ENCODE assay signal across 32 mouse cellular contexts in genomic region chr8:71716561-71717053, GRCm38 (mm10). TPM values are rescaled to one million over a fixed set of nuclear protein-coding genes. Genes with fewer than 3 reads are reported as not detected.
A peak's percentile ranks its signal among the peaks of the same experiment; 100 is the strongest.
DNase-seq lines count a peak whose midpoint lies in the region; ATAC-seq and TF ChIP-seq lines count a peak whose summit lies in the region.
"Had no signal": no experiment of that assay in that cellular context is flagged by ENCODE, and none has a peak within 500 bp of the region (broad histone marks: within the 10 kb centered on the region; RNA-seq: fewer than 3 reads in every experiment).

No protein-coding gene starts in this region.

- no peak for DNase-seq in midbrain, embryonic 10.5 days (ENCODE audit: low spot score)
- no peak for DNase-seq in ES-E14 (ENCODE audit: low read depth, low spot score)
- DNase-seq in natural killer cell, adult 2 months (ENCODE audit: low spot score in 2 of 2) = no peak
- DNase-seq in gastrocnemius, adult 8-10 months (ENCODE audit: low spot score in 2 of 2) = no peak
- DNase-seq: adrenal gland, adult 8-10 months; adrenal gland, postnatal 25 days; B cell, adult 2 months; cerebellum, adult 11-12 months; cerebellum, adult 8-10 months; cerebellum, postnatal 36 days; embryo, embryonic 11 days; gastrocnemius, postnatal 10 days; gastrocnemius, postnatal 36 days; heart, postnatal 14 days had no signal

- 0 out of 2 replicates have a peak overlapping the region, but pooled peaks have one; percentile 6 for H3K27ac ChIP-seq in midbrain, embryonic 10.5 days (replicated peaks)
- H3K27ac ChIP-seq in midbrain, embryonic 13.5 days = no peak overlapping the region
- H3K27ac ChIP-seq in ES-E14 (ENCODE audit: insufficient read depth, low read depth, low read length, poor library complexity, severe bottlenecking) = no peak overlapping the region
- H3K27ac ChIP-seq: embryonic facial prominence, embryonic 10.5 days; embryonic facial prominence, embryonic 13.5 days; forebrain, embryonic 12.5 days; forebrain, embryonic 15.5 days; heart, adult 2 months; heart, embryonic 10.5 days; heart, embryonic 13.5 days; hindbrain, embryonic 14.5 days; hindbrain, postnatal 0 days had no signal

- H3K4me3 ChIP-seq in midbrain, embryonic 10.5 days = no peak overlapping the region
- H3K4me3 ChIP-seq in midbrain, embryonic 13.5 days (replicated peaks) = no peak overlapping the region
- H3K4me3 ChIP-seq in E14TG2a.4 (replicated peaks; ENCODE audit: low read length) (peak overlapping the region; percentile 50), ES-E14 (ENCODE audit: insufficient read depth in 1 of 2, low read depth in 1 of 2, low read length in 2 of 2, poor library complexity in 1 of 2, severe bottlenecking in 1 of 2) (no peak overlapping the region)
- H3K4me3 ChIP-seq: embryonic facial prominence, embryonic 10.5 days; embryonic facial prominence, embryonic 13.5 days; erythroblast, embryonic 14.5 days; forebrain, embryonic 12.5 days; forebrain, embryonic 15.5 days; heart, adult 2 months; heart, embryonic 10.5 days; heart, embryonic 13.5 days had no signal

- no peak for TF ChIP-seq CTCF in E14TG2a.4 (conservative IDR thresholded peaks at IDR 0.05; ENCODE audit: low read length)

- no peak for ATAC-seq in midbrain, embryonic 13.5 days
- ATAC-seq: activated CD4-positive, CD25-positive, alpha-beta regulatory T cell, adult 4 months; forebrain, embryonic 15.5 days; hindbrain, postnatal 0 days; inflammation-experienced regulatory T-cells, adult 6 months; Patski had no signal

- in situ Hi-C loops in ES-E14 (cut with MboI; ENCODE audit: low sequenced_read_pairs in 2 of 2, unreplicated experiment in 2 of 2) = no loop called here

- H3K27me3 ChIP-seq in midbrain, embryonic 10.5 days (ENCODE audit: low read depth, poor library complexity, severe bottlenecking) = peaks cover under 1% of the 10 kb centered on the region; the same call in 1 of the 2 replicates
- no peaks in the 10 kb centered on the region for H3K27me3 ChIP-seq in midbrain, embryonic 13.5 days
- H3K27me3 ChIP-seq in E14TG2a.4 (ENCODE audit: insufficient read depth, low read length) = no peaks in the 10 kb centered on the region
- H3K27me3 ChIP-seq: CH12.LX; forebrain, embryonic 12.5 days; forebrain, embryonic 15.5 days; Patski had no signal

- H3K4me2 ChIP-seq in midbrain, embryonic 13.5 days (replicated peaks) = no peak overlapping the region
- H3K4me2 ChIP-seq: embryonic facial prominence, embryonic 13.5 days; forebrain, embryonic 12.5 days; forebrain, embryonic 15.5 days; heart, embryonic 13.5 days; hindbrain, embryonic 14.5 days had no signal

- peaks cover 29% of the 10 kb centered on the region for H3K36me3 ChIP-seq in midbrain, embryonic 10.5 days
- H3K36me3 ChIP-seq in midbrain, embryonic 13.5 days = peaks cover 63% of the 10 kb centered on the region
- H3K36me3 ChIP-seq in E14TG2a.4 (ENCODE audit: insufficient read depth, low read length) (peaks cover 74% of the 10 kb centered on the region), ES-E14 (ENCODE audit: control insufficient read depth, insufficient read depth, low read length, poor library complexity, severe bottlenecking) (peaks cover 9% of the 10 kb centered on the region; the same call in 1 of the 2 replicates)
- H3K36me3 ChIP-seq: embryonic facial prominence, embryonic 10.5 days; embryonic facial prominence, embryonic 13.5 days; heart, embryonic 10.5 days; heart, embryonic 13.5 days had no signal

- no peak overlapping the region for H3K9ac ChIP-seq in midbrain, embryonic 13.5 days (replicated peaks)
- H3K9ac ChIP-seq in ES-E14 (ENCODE audit: insufficient read depth, low read depth, low read length, poor library complexity, severe bottlenecking) = peak overlapping the region; percentile 14; the same call in 1 of the 2 replicates
- H3K9ac ChIP-seq: embryonic facial prominence, embryonic 13.5 days; forebrain, embryonic 12.5 days; forebrain, embryonic 15.5 days; heart, embryonic 13.5 days; hindbrain, embryonic 14.5 days had no signal

- no peaks in the 10 kb centered on the region for H3K9me3 ChIP-seq in midbrain, embryonic 10.5 days (replicated peaks)
- H3K9me3 ChIP-seq in midbrain, embryonic 13.5 days = no peaks in the 10 kb centered on the region
- H3K9me3 ChIP-seq in E14TG2a.4 (ENCODE audit: low read length) (no peaks in the 10 kb centered on the region), ES-E14 (ENCODE audit: control insufficient read depth, insufficient read depth, low read depth, low read length) (no peaks in the 10 kb centered on the region)
- H3K9me3 ChIP-seq: embryonic facial prominence, embryonic 10.5 days; embryonic facial prominence, embryonic 13.5 days; forebrain, embryonic 12.5 days; forebrain, embryonic 15.5 days; G1E; heart, embryonic 10.5 days; heart, embryonic 13.5 days had no signal

- WGBS in midbrain, embryonic 10.5 days = 87% methylated on average over 13 of the region's 13 CpGs
- WGBS in midbrain, embryonic 13.5 days = 86% methylated on average over 13 of the region's 13 CpGs

- H3K4me1 ChIP-seq in midbrain, embryonic 10.5 days = peaks cover 46% of the 10 kb centered on the region
- peaks cover 37% of the 10 kb centered on the region for H3K4me1 ChIP-seq in midbrain, embryonic 13.5 days (replicated peaks)
- peaks cover 59% of the 10 kb centered on the region for H3K4me1 ChIP-seq in E14TG2a.4 (replicated peaks; ENCODE audit: low read depth, low read length)
- peaks cover 2 to 8% of the 10 kb centered on the region in 2 experiments; a peak in 2 of 4 replicates for H3K4me1 ChIP-seq in ES-E14 (ENCODE audit: control insufficient read depth in 2 of 2, insufficient read depth in 2 of 2, low read length in 2 of 2, poor library complexity in 1 of 2)
- H3K4me1 ChIP-seq: heart, embryonic 10.5 days had no signal

TF ChIP-seq in ES-E14, 5 proteins besides CTCF, POLR2A, EP300 and RAD21:
- TF ChIP-seq CHD2 (IDR thresholded peaks at IDR 0.05; ENCODE audit: low read depth, low read length) (peak; percentile 73; the same call in 1 of the 2 replicates), ZNF384 (IDR thresholded peaks at IDR 0.05; ENCODE audit: low read depth, low read length) (no peak), MAFK (IDR thresholded peaks at IDR 0.05; ENCODE audit: insufficient read depth, low read depth, low read length) (no peak), ZC3H11A (IDR thresholded peaks at IDR 0.05; ENCODE audit: borderline replicate concordance, low read depth, low read length) (no peak), HCFC1 (IDR thresholded peaks at IDR 0.05; ENCODE audit: borderline replicate concordance, insufficient read depth, low read length) (no peak)

RNA-seq across cellular contexts. Expression of gene Fcho1, which starts 8.9 kb away (rescaled TPM):
- 17.7 and 25.4 TPM in 2 replicates for polyA plus RNA-seq in midbrain, embryonic 10.5 days (2016; fragmentation: Nextera tagmentation; extraction: Ambion mirVana)
- polyA plus RNA-seq in midbrain, embryonic 13.5 days (2015; fragmentation: Nextera tagmentation; extraction: Ambion mirVana) = 63.9 and 65.5 TPM in 2 replicates
- 21.9 and 45.1 TPM in 2 replicates for total RNA-seq in ES-E14 (2012; rRNA removed)
- under 1 TPM in 2 of 4 experiments, not detected in 2; 0.08 to 0.65 TPM for total RNA-seq in gastrocnemius, adult 8-10 months (2022)

RNA-seq across cellular contexts. Expression of gene B3gnt3, which starts 15.0 kb away (rescaled TPM):
- polyA plus RNA-seq in midbrain, embryonic 10.5 days (2016; fragmentation: Nextera tagmentation; extraction: Ambion mirVana) = 0.67 and 0.89 TPM in 2 replicates
- polyA plus RNA-seq in midbrain, embryonic 13.5 days (2015; fragmentation: Nextera tagmentation; extraction: Ambion mirVana) = 0.28 and 0.31 TPM in 2 replicates
- total RNA-seq in ES-E14 (2012; rRNA removed) = 1.1 and 1.3 TPM in 2 replicates
- 1 to 10 TPM; 1.3 to 1.8 (median 1.5) TPM for total RNA-seq in gastrocnemius, adult 8-10 months (2022)
- total RNA-seq: granulocyte monocyte progenitor cell, adult 5-6 weeks had no signal
- polyA plus RNA-seq: G1E had no signal

RNA-seq across cellular contexts. Expression of gene Insl3, which starts 27.6 kb away (rescaled TPM):
- 0.30 and 0.37 TPM in 2 replicates for polyA plus RNA-seq in midbrain, embryonic 10.5 days (2016; fragmentation: Nextera tagmentation; extraction: Ambion mirVana)
- polyA plus RNA-seq in midbrain, embryonic 13.5 days (2015; fragmentation: Nextera tagmentation; extraction: Ambion mirVana) = 0.70 and 0.79 TPM in 2 replicates
- total RNA-seq in ES-E14 (2012; rRNA removed) = 3.0 and 5.1 TPM in 2 replicates
- total RNA-seq in gastrocnemius, adult 8-10 months (2022) = under 1 TPM in 1 of 4 experiments, not detected in 3; 0.54 TPM
- total RNA-seq: hindbrain, postnatal 0 days had no signal
- polyA plus RNA-seq: embryonic facial prominence, embryonic 10.5 days; forebrain, embryonic 12.5 days; forebrain, embryonic 15.5 days had no signal

RNA-seq across cellular contexts. Expression of gene Jak3, which starts 40.5 kb away (rescaled TPM):
- polyA plus RNA-seq in midbrain, embryonic 10.5 days (2016; fragmentation: Nextera tagmentation; extraction: Ambion mirVana) = 2.8 and 3.7 TPM in 2 replicates
- polyA plus RNA-seq in midbrain, embryonic 13.5 days (2015; fragmentation: Nextera tagmentation; extraction: Ambion mirVana) = 2.5 and 2.7 TPM in 2 replicates
- total RNA-seq in ES-E14 (2012; rRNA removed) = 19.0 and 27.3 TPM in 2 replicates
- 1 to 10 TPM; 1.4 to 2.0 (median 1.6) TPM for total RNA-seq in gastrocnemius, adult 8-10 months (2022)

RNA-seq across cellular contexts. Expression of gene Unc13a, which starts 45.0 kb away (rescaled TPM):
- polyA plus RNA-seq in midbrain, embryonic 10.5 days (2016; fragmentation: Nextera tagmentation; extraction: Ambion mirVana) = 4.6 and 8.1 TPM in 2 replicates
- 17.1 and 18.5 TPM in 2 replicates for polyA plus RNA-seq in midbrain, embryonic 13.5 days (2015; fragmentation: Nextera tagmentation; extraction: Ambion mirVana)
- total RNA-seq in ES-E14 (2012; rRNA removed) = 3.0 and 9.1 TPM in 2 replicates
- under 1 TPM in 3 of 4 experiments, not detected in 1; 0.10 to 0.21 (median 0.20) TPM for total RNA-seq in gastrocnemius, adult 8-10 months (2022)
- total RNA-seq: gastrocnemius, postnatal 36 days had no signal

Comparison
In these comparisons a context has a peak if more than half of its experiments do, and no peak if none do; other contexts are left out.
1. RNA of gene Fcho1, which starts 8.9 kb away (total RNA-seq): 21.9 to 45.1 TPM in ES-E14; 0.08 to 0.65 TPM in gastrocnemius, adult 8-10 months; every median in the first group is over 10 times any median in the second.